In genomic region chr3:66410706-66411277, GRCm38 (mm10) we compare ENCODE assay signal across 8 mouse cellular contexts.
A peak's percentile ranks its signal among the peaks of the same experiment; 100 is the strongest.
DNase-seq lines count a peak whose midpoint lies in the region; ATAC-seq and TF ChIP-seq lines count a peak whose summit lies in the region.

No protein-coding gene starts in this region.

- H3K9me3 ChIP-seq in ES-Bruce4 (replicated peaks; ENCODE audit: control insufficient read depth, insufficient read depth, low read length, poor library complexity, severe bottlenecking), result no peaks in the 10 kb centered on the region
- H3K9me3 ChIP-seq in embryonic facial prominence, embryonic 12.5 days, result no peaks in the 10 kb centered on the region

- 27% methylated on average over 11 of the region's 11 CpGs for WGBS in embryonic facial prominence, embryonic 12.5 days

- TF ChIP-seq EP300 in ES-Bruce4 (IDR thresholded peaks at IDR 0.05; ENCODE audit: insufficient read depth, low read depth, low read length), result no peak

- peak overlapping the region; percentile 50 for H3K4me2 ChIP-seq in embryonic facial prominence, embryonic 12.5 days (replicated peaks)

- ATAC-seq in embryonic facial prominence, embryonic 12.5 days (ENCODE audit: insufficient number of reproducible peaks, insufficient read depth, low FRiP score, low TSS enrichment), result no peak
- peak; percentile 65; the same call in 1 of the 2 replicates for ATAC-seq in megakaryocyte-erythroid progenitor cell, adult 5-6 weeks (replicated peaks; ENCODE audit: low FRiP score, low TSS enrichment, poor library complexity, severe bottlenecking)

- H3K4me1 ChIP-seq in ES-Bruce4 (ENCODE audit: control insufficient read depth, insufficient read depth, low read length), result no peaks in the 10 kb centered on the region
- 0 out of 2 replicates have a peak, but pooled peaks cover 4% of the 10 kb centered on the region for H3K4me1 ChIP-seq in embryonic facial prominence, embryonic 12.5 days

- no peak for TF ChIP-seq POLR2A in ES-Bruce4 (IDR thresholded peaks at IDR 0.05; ENCODE audit: insufficient read depth, low read length)

- no peaks in the 10 kb centered on the region for H3K36me3 ChIP-seq in ES-Bruce4 (ENCODE audit: control insufficient read depth, insufficient read depth, low read length, poor library complexity, severe bottlenecking)
- no peaks in the 10 kb centered on the region for H3K36me3 ChIP-seq in embryonic facial prominence, embryonic 12.5 days
- no peaks in the 10 kb centered on the region for H3K36me3 ChIP-seq in splenic B cell, adult 2 months (ENCODE audit: control insufficient read depth, insufficient read depth, low read length, poor library complexity, severe bottlenecking)

- no peak overlapping the region for H3K9ac ChIP-seq in ES-Bruce4 (ENCODE audit: low read depth, poor library complexity, severe bottlenecking)
- no peak overlapping the region for H3K9ac ChIP-seq in embryonic facial prominence, embryonic 12.5 days

- no peak overlapping the region for H3K4me3 ChIP-seq in ES-Bruce4 (ENCODE audit: low read depth, low read length)
- H3K4me3 ChIP-seq in embryonic facial prominence, embryonic 12.5 days, result peak overlapping the region; percentile 14; the same call in 1 of the 2 replicates

- no peak overlapping the region for H3K27ac ChIP-seq in ES-Bruce4 (ENCODE audit: insufficient read depth, low read length)
- H3K27ac ChIP-seq in embryonic facial prominence, embryonic 12.5 days, result 0 out of 2 replicates have a peak overlapping the region, but pooled peaks have one; percentile 36

- intact Hi-C loops in heart, postnatal 36 days (cut with DNase I), result loop anchor here (1.0 to 2.0 kb wide), 2 partner anchors 857 to 932 kb away; no protein-coding TSS in a partner anchor

- DNase-seq in 416B (ENCODE audit: low read depth), result peak; percentile 54
- peak; percentile 7 to 16 for DNase-seq in heart, postnatal 36 days
- DNase-seq in layer of hippocampus, postnatal 14 days (ENCODE audit: low spot score in 2 of 2), result peak; percentile 31 to 53
- peak; percentile 25 for DNase-seq in splenic B cell, adult 2 months (ENCODE audit: low read depth, low spot score)
- DNase-seq in thymus, postnatal 14 days, result no peak

- peak; percentile 18 for TF ChIP-seq CTCF in ES-Bruce4 (IDR thresholded peaks at IDR 0.05; ENCODE audit: low read depth, low read length)

- H3K27me3 ChIP-seq in ES-Bruce4 (ENCODE audit: control insufficient read depth, insufficient read depth, low read length, poor library complexity, severe bottlenecking), result no peaks in the 10 kb centered on the region
- no peaks in the 10 kb centered on the region; the same call in 1 of the 2 replicates for H3K27me3 ChIP-seq in embryonic facial prominence, embryonic 12.5 days
- no peaks in the 10 kb centered on the region for H3K27me3 ChIP-seq in splenic B cell, adult 2 months (ENCODE audit: control insufficient read depth, insufficient read depth, low read length, poor library complexity, severe bottlenecking)
